17 mouse cellular contexts compared by ENCODE assay signal in the genomic region with DNA sequence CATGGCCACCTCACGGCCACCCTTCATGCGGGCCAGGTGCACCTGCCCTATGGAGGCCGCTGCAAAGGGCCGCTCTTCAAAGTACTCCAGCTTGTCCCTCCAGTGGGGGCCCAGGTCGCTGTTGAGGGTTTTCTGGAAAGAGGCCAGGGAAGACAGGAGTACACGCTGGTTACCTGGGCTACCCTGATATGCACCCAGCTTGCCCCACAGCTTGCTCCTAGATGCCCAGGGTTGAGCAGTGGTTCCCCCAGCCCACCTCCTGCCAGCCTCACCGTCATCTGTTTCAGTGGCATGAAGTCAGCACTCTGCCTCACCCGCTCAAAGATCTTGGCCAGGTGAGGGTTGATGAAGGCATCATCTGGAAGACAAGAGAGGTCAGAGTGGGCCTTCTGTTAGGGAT. TPM values are rescaled to one million over a fixed set of nuclear protein-coding genes. Genes with fewer than 3 reads are reported as not detected.
DNase-seq lines count a peak whose midpoint lies in the region; TF ChIP-seq lines count a peak whose summit lies in the region.
"Had no signal": no experiment of that assay in that cellular context is flagged by ENCODE, and none has a peak within 500 bp of the region (broad histone marks: within the 10 kb centered on the region; RNA-seq: fewer than 3 reads in every experiment).

No protein-coding gene starts in this region.

- TF ChIP-seq CTCF in gastrocnemius, adult 2 months (IDR thresholded peaks at IDR 0.05) = no peak

- H3K4me1 ChIP-seq in brown adipose tissue, adult 24 weeks (ENCODE audit: control insufficient read depth, insufficient read depth, insufficient read length, low read length) = peaks cover 10% of the 10 kb centered on the region
- H3K4me1 ChIP-seq: heart, embryonic 13.5 days; hindbrain, embryonic 12.5 days; hindbrain, embryonic 15.5 days had no signal

- peak; percentile 0 for DNase-seq in adrenal gland, adult 8-10 months
- DNase-seq in adrenal gland, adult 18-20 months (ENCODE audit: low spot score in 2 of 2) = no peak
- DNase-seq in gastrocnemius, adult 2 months = peak; percentile 18
- no peak for DNase-seq in gastrocnemius, postnatal 4 days (ENCODE audit: low spot score in 2 of 2)
- peak; percentile 4 for DNase-seq in kidney, adult 11 months
- DNase-seq in kidney, postnatal 14 days = no peak
- DNase-seq: B cell, adult 2 months; cerebellum, adult 11 months; cerebellum, adult 2 months; cerebellum, postnatal 10 days; cerebellum, postnatal 36 days; forebrain, postnatal 0 days; gastrocnemius, postnatal 25 days had no signal

- H3K27ac ChIP-seq in gastrocnemius, adult 2 months = 0 out of 2 replicates have a peak overlapping the region, but pooled peaks have one; percentile 88
- peak overlapping the region; percentile 26; the same call in 1 of the 2 replicates for H3K27ac ChIP-seq in brown adipose tissue, adult 24 weeks (replicated peaks; ENCODE audit: low read depth, low read length)
- H3K27ac ChIP-seq: heart, embryonic 13.5 days; hindbrain, embryonic 12.5 days; hindbrain, embryonic 15.5 days had no signal

- intact Hi-C loops in gastrocnemius, adult 2 months (cut with DNase I) = no loop called here

- H3K4me3 ChIP-seq in gastrocnemius, adult 2 months = no peak overlapping the region
- no peak overlapping the region for H3K4me3 ChIP-seq in brown adipose tissue, adult 24 weeks (ENCODE audit: insufficient read depth, low read depth, low read length)
- H3K4me3 ChIP-seq: heart, embryonic 13.5 days; hindbrain, embryonic 12.5 days; hindbrain, embryonic 15.5 days had no signal

RNA-seq across cellular contexts. Expression of a gene that starts 29.3 kb away (rescaled TPM):
- 100 to 1,000 TPM in 3 of 4 experiments, 10 to 100 TPM in 1; 85.1 to 269 (median 187) TPM for total RNA-seq in adrenal gland, adult 8-10 months (2022)
- total RNA-seq in adrenal gland, adult 18-20 months (2021) = 100 to 1,000 TPM; 319 to 568 TPM
- total RNA-seq in gastrocnemius, adult 2 months (2021) = 1,000 to 10,000 TPM in 1 of 2 experiments, 100 to 1,000 TPM in 1; 633 to 1,638 TPM
- 100 to 1,000 TPM; 294 to 313 TPM for total RNA-seq in gastrocnemius, postnatal 4 days (2021)
- 1,169 and 1,640 TPM in 2 replicates for polyA plus RNA-seq in brown adipose tissue, adult 24 weeks (2012; ENCODE audit: insufficient read depth, insufficient read length, missing spikeins)

Comparison
In these comparisons a context has a peak if more than half of its experiments do, and no peak if none do; other contexts are left out.
1. DNase-seq: peak in adrenal gland, adult 8-10 months (single experiment), gastrocnemius, adult 2 months (single experiment) and kidney, adult 11 months (single experiment); none in adrenal gland, adult 18-20 months (0 of 2), gastrocnemius, postnatal 4 days (0 of 2) and kidney, postnatal 14 days (single experiment).